8 mouse cellular contexts compared by ENCODE assay signal in the genomic region with DNA sequence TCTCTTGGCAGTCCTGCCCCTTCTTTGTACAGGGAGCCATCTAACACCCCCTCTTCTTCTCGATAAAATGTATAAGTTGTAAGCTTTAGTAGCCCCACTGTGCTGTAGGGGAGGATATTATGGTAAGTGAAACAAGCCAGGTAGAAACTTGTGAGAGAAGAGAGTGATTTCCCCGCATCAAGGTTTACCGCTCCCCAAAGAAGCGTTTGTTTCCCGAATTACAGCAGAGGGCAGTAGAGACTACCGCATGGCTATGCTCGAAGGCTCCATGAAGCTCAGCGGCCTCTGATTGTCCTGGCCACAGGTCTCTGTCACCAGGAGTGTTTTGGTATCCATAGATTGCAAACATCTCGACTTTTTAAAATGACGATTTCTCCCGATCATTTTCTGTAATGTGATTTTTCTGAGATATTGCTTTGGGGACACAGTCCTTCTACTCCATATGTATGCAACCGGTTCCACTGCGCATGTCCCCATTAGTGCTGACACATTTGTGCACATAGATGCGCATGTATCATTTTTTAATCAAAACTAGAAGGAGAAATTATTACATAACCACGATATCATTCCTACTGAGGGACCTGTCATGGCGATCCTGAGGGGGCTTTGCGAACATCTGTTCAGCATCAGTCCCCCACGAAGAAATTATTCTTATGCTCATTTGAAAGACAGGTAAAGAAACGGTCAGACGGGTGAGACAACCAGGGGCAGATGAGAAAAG. TPM values are rescaled to one million over a fixed set of nuclear protein-coding genes. Genes with fewer than 3 reads are reported as not detected.
DNase-seq lines count a peak whose midpoint lies in the region; ATAC-seq and TF ChIP-seq lines count a peak whose summit lies in the region.
"Had no signal": no experiment of that assay in that cellular context is flagged by ENCODE, and none has a peak within 500 bp of the region (broad histone marks: within the 10 kb centered on the region; RNA-seq: fewer than 3 reads in every experiment).

No protein-coding gene starts in this region.

- no peaks in the 10 kb centered on the region for H3K36me3 ChIP-seq in forebrain, embryonic 11.5 days (ENCODE audit: control insufficient read depth, insufficient read depth, low read length)
- H3K36me3 ChIP-seq in midbrain, embryonic 11.5 days (ENCODE audit: control insufficient read depth, insufficient read depth, low read length) = no peaks in the 10 kb centered on the region

- WGBS in forebrain, embryonic 11.5 days = 33% methylated on average over 20 of the region's 20 CpGs
- WGBS in midbrain, embryonic 11.5 days = 32% methylated on average over 20 of the region's 20 CpGs

- TF ChIP-seq POLR2A in brain, embryonic 14.5 days (IDR thresholded peaks at IDR 0.05; ENCODE audit: borderline replicate concordance, extremely low read depth, insufficient read depth, insufficient read length, poor library complexity, severe bottlenecking) = no peak

- H3K9me3 ChIP-seq in forebrain, embryonic 11.5 days (ENCODE audit: control insufficient read depth, low read length) = no peaks in the 10 kb centered on the region; the same call in 1 of the 2 replicates
- H3K9me3 ChIP-seq in midbrain, embryonic 11.5 days (ENCODE audit: control insufficient read depth, low read length) = no peaks in the 10 kb centered on the region

- H3K4me2 ChIP-seq in forebrain, embryonic 11.5 days (ENCODE audit: low read depth, low read length, severe bottlenecking) = no peak overlapping the region
- no peak overlapping the region for H3K4me2 ChIP-seq in midbrain, embryonic 11.5 days

- no peaks in the 10 kb centered on the region for H3K4me1 ChIP-seq in forebrain, embryonic 11.5 days (replicated peaks; ENCODE audit: control insufficient read depth, insufficient read depth, low read length)
- H3K4me1 ChIP-seq in midbrain, embryonic 11.5 days (ENCODE audit: control insufficient read depth, insufficient read depth, low read length) = peaks cover 15% of the 10 kb centered on the region

- no peak overlapping the region for H3K4me3 ChIP-seq in forebrain, embryonic 11.5 days (ENCODE audit: low read depth, low read length)
- H3K4me3 ChIP-seq in midbrain, embryonic 11.5 days (ENCODE audit: low read depth, low read length) = no peak overlapping the region

- ATAC-seq in forebrain, embryonic 11.5 days (replicated peaks; ENCODE audit: low FRiP score) = 0 out of 2 replicates have a peak, but pooled peaks have one; percentile 56
- peak; percentile 78; the same call in 1 of the 2 replicates for ATAC-seq in midbrain, embryonic 11.5 days (ENCODE audit: low FRiP score)
- no peak for ATAC-seq in monocyte, adult 5-6 weeks (replicated peaks; ENCODE audit: insufficient number of reproducible peaks, low FRiP score, low TSS enrichment, poor library complexity, severe bottlenecking)

- no peak overlapping the region for H3K27ac ChIP-seq in forebrain, embryonic 11.5 days (ENCODE audit: low read depth, low read length)
- H3K27ac ChIP-seq in midbrain, embryonic 11.5 days (ENCODE audit: low read depth, low read length) = no peak overlapping the region

- H3K9ac ChIP-seq in forebrain, embryonic 11.5 days (ENCODE audit: low read length) = no peak overlapping the region
- H3K9ac ChIP-seq in midbrain, embryonic 11.5 days (ENCODE audit: low read length) = no peak overlapping the region

- peak; percentile 88 for TF ChIP-seq CTCF in brain, embryonic 14.5 days (IDR thresholded peaks at IDR 0.05; ENCODE audit: borderline replicate concordance, extremely low read depth, insufficient read depth, insufficient read length)

- DNase-seq in thymus, postnatal 14 days = peak; percentile 28
- no peak for DNase-seq in thymus, adult 18-20 months
- DNase-seq in brain, embryonic 14.5 days (ENCODE audit: low read depth) = peak; percentile 83
- DNase-seq in forebrain, embryonic 11.5 days (ENCODE audit: low spot score) = peak; percentile 71
- DNase-seq in kidney, postnatal 36 days = peak; percentile 34 to 63
- DNase-seq in midbrain, embryonic 11.5 days (ENCODE audit: low spot score, missing footprints) = peak; percentile 91

- peaks cover 7% of the 10 kb centered on the region; the same call in 1 of the 2 replicates for H3K27me3 ChIP-seq in forebrain, embryonic 11.5 days (ENCODE audit: control insufficient read depth, insufficient read depth, low read length)
- H3K27me3 ChIP-seq in midbrain, embryonic 11.5 days (ENCODE audit: control insufficient read depth, insufficient read depth, low read length) = no peaks in the 10 kb centered on the region; the same call in 1 of the 2 replicates

RNA-seq across cellular contexts. Expression of a gene that starts 13.7 kb away (rescaled TPM):
- polyA plus RNA-seq in brain, embryonic 14.5 days (2012; rRNA removed) = 459 and 569 TPM in 2 replicates
- 1,065 and 1,104 TPM in 2 replicates for polyA plus RNA-seq in forebrain, embryonic 11.5 days (2014; fragmentation: Nextera tagmentation; extraction: Ambion mirVana)
- 1,003 and 1,036 TPM in 2 replicates for polyA plus RNA-seq in midbrain, embryonic 11.5 days (2014; fragmentation: Nextera tagmentation; extraction: Ambion mirVana)
- 743 to 848 TPM (median 840 TPM) in 3 replicates for total RNA-seq in monocyte, adult 5-6 weeks (2017)

RNA-seq across cellular contexts. Expression of a gene that starts 26.7 kb away (rescaled TPM):
- 3.3 and 12.1 TPM in 2 replicates for polyA plus RNA-seq in brain, embryonic 14.5 days (2012; rRNA removed)
- not detected in 2 replicates for polyA plus RNA-seq in forebrain, embryonic 11.5 days (2014; fragmentation: Nextera tagmentation; extraction: Ambion mirVana)
- 1.9 and 2.9 TPM in 2 replicates for polyA plus RNA-seq in midbrain, embryonic 11.5 days (2014; fragmentation: Nextera tagmentation; extraction: Ambion mirVana)
- total RNA-seq in monocyte, adult 5-6 weeks (2017) = not detected in 3 replicates
- polyA plus RNA-seq: liver, embryonic 16.5 days had no signal

RNA-seq across cellular contexts. Expression of a gene that starts 29.5 kb away (rescaled TPM):
- polyA plus RNA-seq in brain, embryonic 14.5 days (2012; rRNA removed) = 2.6 and 3.8 TPM in 2 replicates
- polyA plus RNA-seq in forebrain, embryonic 11.5 days (2014; fragmentation: Nextera tagmentation; extraction: Ambion mirVana) = 2.7 and 4.1 TPM in 2 replicates
- 3.9 and 5.2 TPM in 2 replicates for polyA plus RNA-seq in midbrain, embryonic 11.5 days (2014; fragmentation: Nextera tagmentation; extraction: Ambion mirVana)
- not detected in 3 replicates for total RNA-seq in monocyte, adult 5-6 weeks (2017)

Comparison
In these comparisons a context has a peak if more than half of its experiments do, and no peak if none do; other contexts are left out.
1. DNase-seq: peak in thymus, postnatal 14 days (single experiment), brain, embryonic 14.5 days (single experiment), forebrain, embryonic 11.5 days (single experiment), kidney, postnatal 36 days (2 of 2) and midbrain, embryonic 11.5 days (single experiment); none in thymus, adult 18-20 months (0 of 2).